Mouse (Mus musculus) left cerebral cortex, adult 8-10 months (tissue): Measurements from ENCODE around the gene Add1. TPM values are rescaled to one million over a fixed set of nuclear protein-coding genes. Genes with fewer than 3 reads are reported as not detected.

Source experiments
- DNase-seq, 2 experiments: peaks; one replicate each; pipeline ENCODE4 v3.0.0; 2022; ENCODE audit warnings: low spot score in 2 of 2
- microRNA-seq, 2 experiments: library from miRNA; unstranded; fragments of <30 nt; microRNA quantifications; one replicate each; pipeline ENCODE4 v1.2.0; 2022
- total RNA-seq, 4 experiments: library from RNA; stranded (reverse); gene quantifications; 2 replicates each; pipeline ENCODE4 v1.2.4; 2022

The Add1 gene
- total RNA-seq, 4 experiments from 2014 or later = 396 to 434 (median 416) TPM

DNA sequence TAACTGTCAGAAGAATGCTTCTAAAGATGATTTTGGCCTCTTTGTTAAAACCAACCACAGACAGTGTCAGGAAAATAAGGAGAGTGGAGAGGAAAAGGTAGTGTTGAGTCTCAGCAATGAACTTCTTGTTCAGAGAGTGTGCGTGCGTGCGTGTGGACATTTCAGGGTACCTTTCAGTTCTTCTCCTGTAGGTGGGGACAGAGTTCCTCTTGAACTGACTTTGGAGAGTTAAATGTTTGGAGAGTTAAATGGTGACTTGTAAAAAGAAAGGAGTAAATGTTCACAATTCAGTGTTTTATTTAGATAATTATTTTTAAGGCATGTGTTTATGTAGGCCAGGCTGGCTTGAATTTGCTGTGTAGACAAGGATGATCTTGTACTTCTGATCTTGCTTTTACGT lies 96.8 kb downstream of the Add1 start:
- no peak for DNase-seq

Small RNAs within 50 kb of the gene (microRNA-seq; reads per million reads assigned to microRNA genes)
- gene Mir7036b = 1.1 to 1.9 reads per million in 2 experiments

Other genes with a start within 250 kb of the Add1 start
- gene Rnf4, start 237.4 kb upstream of the Add1 start, total RNA-seq = 10 to 100 TPM; 84.4 to 90.9 (median 87.9) TPM
- 10 to 100 TPM; 43.1 to 49.3 (median 43.2) TPM for gene Fam193a, start 203.7 kb upstream of the Add1 start, total RNA-seq
- 10 to 100 TPM; 15.4 to 24.0 (median 20.9) TPM for gene Tnip2, start 59.7 kb upstream of the Add1 start, total RNA-seq
- 1 to 10 TPM; 2.6 to 8.7 (median 4.6) TPM for gene Sh3bp2, start 47.8 kb upstream of the Add1 start, total RNA-seq
- gene Mfsd10, start 63.5 kb downstream of the Add1 start, total RNA-seq = 10 to 100 TPM; 38.7 to 55.0 (median 47.0) TPM
- 10 to 100 TPM; 15.8 to 20.0 (median 16.4) TPM for gene Nop14, start 86.5 kb downstream of the Add1 start, total RNA-seq
- 1 to 10 TPM; 5.1 to 5.7 (median 5.5) TPM for gene Grk4, start 86.7 kb downstream of the Add1 start, total RNA-seq
- 10 to 100 TPM; 74.6 to 88.4 (median 78.5) TPM for gene Htt, start 188.1 kb downstream of the Add1 start, total RNA-seq